Mouse (Mus musculus) erythroblast, embryonic 14.5 days (primary cell): ENCODE results near the gene Maml3. TPM values are rescaled to one million over a fixed set of nuclear protein-coding genes. Genes with fewer than 3 reads are reported as not detected.

Experiments
- H3K27me3 ChIP-seq: 2 replicates; pipeline ENCODE4 v1.6.1; 2012; ENCODE audit warnings: inconsistent platforms; ENCODE audit not compliant: control insufficient read depth
- H3K36me3 ChIP-seq: 2 replicates; pipeline ENCODE4 v1.6.1; 2012; ENCODE audit warnings: mild to moderate bottlenecking, inconsistent platforms; ENCODE audit not compliant: control insufficient read depth
- H3K4me1 ChIP-seq: 2 replicates; pipeline ENCODE4 v1.6.1; 2012; ENCODE audit warnings: inconsistent platforms; ENCODE audit not compliant: control insufficient read depth
- H3K4me3 ChIP-seq: replicated peaks from 2 replicates; pipeline ENCODE3; 2012; ENCODE audit warnings: moderate library complexity, mild to moderate bottlenecking, inconsistent platforms
- H3K9me3 ChIP-seq: 2 replicates; pipeline ENCODE4 v1.6.1; 2012; ENCODE audit warnings: low read length, inconsistent platforms, mixed read lengths; ENCODE audit not compliant: control insufficient read depth
- GATA1 ChIP-seq: IDR thresholded peaks from 2 replicates; pipeline ENCODE4 v1.6.1; 2012; ENCODE audit warnings: low read length, inconsistent platforms, mixed read lengths
- TAL1 ChIP-seq: IDR thresholded peaks from 3 replicates; pipeline ENCODE4 v1.6.1; 2012; ENCODE audit warnings: low read length, inconsistent platforms, mixed read lengths
- polyA plus RNA-seq: library from polyadenylated mRNA; stranded (reverse); fragments of >175 nt; gene quantifications from 2 replicates; pipeline ENCODE4 v1.2.3, GENCODE M21; 2012

Maml3 gene
- polyA plus RNA-seq, 1 experiment: 0.04 TPM

GRCm38 (mm10) chr3:52000871-52001517, 103.9 kb downstream of the Maml3 start:
- no peaks in the 10 kb centered on the region for H3K9me3 ChIP-seq
- H3K36me3 ChIP-seq: no peaks in the 10 kb centered on the region
- TF ChIP-seq TAL1: no peak
- TF ChIP-seq GATA1: no peak
- no peak overlapping the region for H3K4me3 ChIP-seq
- H3K4me1 ChIP-seq: peaks cover 30% of the 10 kb centered on the region
- H3K27me3 ChIP-seq: peaks cover 4% of the 10 kb centered on the region; the same call in 1 of the 2 replicates

- Histone ChIP-seq H3K9me3 (no peaks in the 10 kb centered on the region), H3K36me3 (no peaks in the 10 kb centered on the region), H3K27me3 (no peaks in the 10 kb centered on the region), H3K4me1 (peaks cover 30% of the 10 kb centered on the region), H3K4me3 (no peak overlapping the region)
- TF ChIP-seq TAL1: no peak
- TF ChIP-seq GATA1: no peak
Measured at GRCm38 (mm10) chr3:51999671-52000437, 105.0 kb downstream of the Maml3 start.

GRCm38 (mm10) chr3:51998511-51999399, 106.1 kb downstream of the Maml3 start:
- H3K27me3 ChIP-seq: no peaks in the 10 kb centered on the region
- peaks cover 30% of the 10 kb centered on the region for H3K4me1 ChIP-seq
- no peaks in the 10 kb centered on the region for H3K9me3 ChIP-seq
- H3K4me3 ChIP-seq: peak overlapping the region; percentile 12
- H3K36me3 ChIP-seq: no peaks in the 10 kb centered on the region
- TF ChIP-seq TAL1: no peak
- TF ChIP-seq GATA1: peak; percentile 26; the same call in 1 of the 2 replicates

- no peak for TF ChIP-seq TAL1
- no peak for TF ChIP-seq GATA1
- no peaks in the 10 kb centered on the region for H3K27me3 ChIP-seq
- no peaks in the 10 kb centered on the region for H3K9me3 ChIP-seq
- no peak overlapping the region for H3K4me3 ChIP-seq
- H3K4me1 ChIP-seq: peaks cover 30% of the 10 kb centered on the region
- H3K36me3 ChIP-seq: no peaks in the 10 kb centered on the region
Measured at GRCm38 (mm10) chr3:51997616-51998015, 107.3 kb downstream of the Maml3 start.

- Histone ChIP-seq H3K4me1 (no peaks in the 10 kb centered on the region), H3K4me3 (no peak overlapping the region), H3K9me3 (no peaks in the 10 kb centered on the region), H3K36me3 (no peaks in the 10 kb centered on the region), H3K27me3 (no peaks in the 10 kb centered on the region)
- TF ChIP-seq TAL1 (no peak), GATA1 (no peak)
Measured at GRCm38 (mm10) chr3:51986507-51986906, 118.4 kb downstream of the Maml3 start.

- no peak for TF ChIP-seq TAL1
- TF ChIP-seq GATA1: no peak
- no peaks in the 10 kb centered on the region for H3K9me3 ChIP-seq
- no peaks in the 10 kb centered on the region for H3K27me3 ChIP-seq
- no peak overlapping the region for H3K4me3 ChIP-seq
- H3K36me3 ChIP-seq: no peaks in the 10 kb centered on the region
- H3K4me1 ChIP-seq: no peaks in the 10 kb centered on the region
Measured at GRCm38 (mm10) chr3:51981496-51981895, 123.4 kb downstream of the Maml3 start.

GRCm38 (mm10) chr3:51977654-51978352, 127.1 kb downstream of the Maml3 start:
- Histone ChIP-seq H3K4me1 (no peaks in the 10 kb centered on the region), H3K4me3 (no peak overlapping the region), H3K9me3 (no peaks in the 10 kb centered on the region), H3K27me3 (no peaks in the 10 kb centered on the region), H3K36me3 (no peaks in the 10 kb centered on the region)
- TF ChIP-seq GATA1: no peak
- no peak for TF ChIP-seq TAL1

GRCm38 (mm10) chr3:51974601-51975000, 130.3 kb downstream of the Maml3 start:
- Histone ChIP-seq H3K4me3 (no peak overlapping the region), H3K4me1 (no peaks in the 10 kb centered on the region), H3K36me3 (no peaks in the 10 kb centered on the region), H3K9me3 (no peaks in the 10 kb centered on the region), H3K27me3 (no peaks in the 10 kb centered on the region)
- TF ChIP-seq GATA1 (no peak), TAL1 (no peak)
